Mouse (Mus musculus): ENCODE measurements around the gene Tob2. TPM values are rescaled to one million over a fixed set of nuclear protein-coding genes. Genes with fewer than 3 reads are reported as not detected.

Tob2 gene
- total and polyA plus RNA-seq, 3 experiments = 5.6 to 25.3 (median 22.0) TPM

- peak; percentile 97 for DNase-seq (ENCODE audit: extremely low read depth)
- H3K79me2 ChIP-seq (replicated peaks; ENCODE audit: control insufficient read depth, extremely low read depth, insufficient read depth, poor library complexity, severe bottlenecking) = peaks cover 47% of the 10 kb centered on the region
- no peak; the same call in 1 of the 2 replicates for TF ChIP-seq MAFK (IDR thresholded peaks at IDR 0.05; ENCODE audit: insufficient replicate concordance, low read length)
- no peak for TF ChIP-seq NRF1 (IDR thresholded peaks at IDR 0.05; ENCODE audit: low read depth, low read length)
- TF ChIP-seq RCOR1 (conservative IDR thresholded peaks at IDR 0.05; ENCODE audit: low read depth, low read length) = no peak; the same call in 1 of the 2 replicates
- TF ChIP-seq ELF1 (IDR thresholded peaks at IDR 0.05; ENCODE audit: low read depth, low read length) = peak; percentile 83
- peak; percentile 65; the same call in 1 of the 2 replicates for TF ChIP-seq E2F4 (IDR thresholded peaks at IDR 0.05; ENCODE audit: insufficient replicate concordance, low read depth, low read length)
- no peak; the same call in 1 of the 2 replicates for TF ChIP-seq GABPA (IDR thresholded peaks at IDR 0.05; ENCODE audit: insufficient replicate concordance, low read depth, low read length)
- no peak; the same call in 1 of the 2 replicates for TF ChIP-seq SIN3A (IDR thresholded peaks at IDR 0.05; ENCODE audit: low read length)
- peak; percentile 56 for TF ChIP-seq MAX (IDR thresholded peaks at IDR 0.05; ENCODE audit: low read length)
- TF ChIP-seq IRF4 (IDR thresholded peaks at IDR 0.05; ENCODE audit: low read depth, low read length) = no peak; the same call in 1 of the 2 replicates
- no peak for TF ChIP-seq ZC3H11A (IDR thresholded peaks at IDR 0.05; ENCODE audit: low read depth, low read length)
- peak; percentile 77 for TF ChIP-seq MXI1 (IDR thresholded peaks at IDR 0.05; ENCODE audit: low read depth, low read length)
- TF ChIP-seq JUND (conservative IDR thresholded peaks at IDR 0.05; ENCODE audit: low read depth, low read length) = no peak
- peak; percentile 3; the same call in 1 of the 2 replicates for TF ChIP-seq ZMIZ1 (IDR thresholded peaks at IDR 0.05; ENCODE audit: low read depth, low read length)
- no peak; the same call in 1 of the 2 replicates for TF ChIP-seq MEF2A (IDR thresholded peaks at IDR 0.05; ENCODE audit: borderline replicate concordance, low read depth, low read length)
- TF ChIP-seq POLR2AphosphoS2 (IDR thresholded peaks at IDR 0.05; ENCODE audit: low read depth, low read length) = peak; percentile 63; the same call in 1 of the 2 replicates
- TF ChIP-seq POLR2A (IDR thresholded peaks at IDR 0.05; ENCODE audit: low read depth, low read length) = peak; percentile 69
- TF ChIP-seq ZKSCAN1 (IDR thresholded peaks at IDR 0.05; ENCODE audit: borderline replicate concordance, low read depth, low read length) = no peak
- no peak for TF ChIP-seq EP300 (IDR thresholded peaks at IDR 0.05; ENCODE audit: low read length)
- TF ChIP-seq CTCF (conservative IDR thresholded peaks at IDR 0.05 in 1 of 2, IDR thresholded peaks at IDR 0.05 in 1 of 2; ENCODE audit: low read depth in 2 of 2, low read length in 2 of 2) = no peak
- TF ChIP-seq USF2 (conservative IDR thresholded peaks at IDR 0.05; ENCODE audit: low read depth, low read length) = no peak
- TF ChIP-seq PAX5 (IDR thresholded peaks at IDR 0.05; ENCODE audit: low read length) = no peak
- peak; percentile 100 for TF ChIP-seq CHD2 (IDR thresholded peaks at IDR 0.05; ENCODE audit: low read length)
- no peak for TF ChIP-seq USF1 (IDR thresholded peaks at IDR 0.05; ENCODE audit: low read depth, low read length)
- TF ChIP-seq MYC (IDR thresholded peaks at IDR 0.05; ENCODE audit: low read depth, low read length) = peak; percentile 71; the same call in 1 of the 2 replicates
- 0 out of 2 replicates have a peak, but pooled peaks have one; percentile 22 for TF ChIP-seq ZNF384 (IDR thresholded peaks at IDR 0.05; ENCODE audit: low read depth, low read length)
- TF ChIP-seq TCF12 (IDR thresholded peaks at IDR 0.05; ENCODE audit: low read depth, low read length) = peak; percentile 54
- TF ChIP-seq ETS1 (conservative IDR thresholded peaks at IDR 0.05; ENCODE audit: low read depth, low read length) = no peak
- no peak for TF ChIP-seq SMC3 (IDR thresholded peaks at IDR 0.05; ENCODE audit: low read depth, low read length)
- no peak for TF ChIP-seq RAD21 (IDR thresholded peaks at IDR 0.05; ENCODE audit: low read depth, low read length)
- TF ChIP-seq NELFE (IDR thresholded peaks at IDR 0.05; ENCODE audit: low read depth, low read length) = peak; percentile 80
- no peak; the same call in 1 of the 2 replicates for TF ChIP-seq JUN (IDR thresholded peaks at IDR 0.05; ENCODE audit: insufficient read depth, low read depth, low read length)
- peak; percentile 87 for TF ChIP-seq HCFC1 (IDR thresholded peaks at IDR 0.05; ENCODE audit: low read depth, low read length)
- no peak for TF ChIP-seq TBP (conservative IDR thresholded peaks at IDR 0.05; ENCODE audit: low read depth, low read length)
- no peak for TF ChIP-seq UBTF (IDR thresholded peaks at IDR 0.05; ENCODE audit: low read depth, low read length)
- TF ChIP-seq KAT2A (IDR thresholded peaks at IDR 0.05; ENCODE audit: insufficient replicate concordance, low read length) = peak; percentile 90; the same call in 1 of the 2 replicates
- TF ChIP-seq CHD1 (IDR thresholded peaks at IDR 0.05; ENCODE audit: low read depth, low read length) = peak; percentile 77; the same call in 1 of the 2 replicates
- peak; percentile 18; the same call in 1 of the 2 replicates for TF ChIP-seq BHLHE40 (IDR thresholded peaks at IDR 0.05; ENCODE audit: low read depth, low read length)
- TF ChIP-seq MAZ (IDR thresholded peaks at IDR 0.05; ENCODE audit: low read depth, low read length) = peak; percentile 11; the same call in 1 of the 2 replicates
- dilution Hi-C loops (cut with MboI; ENCODE audit: extremely low pct_ligation_motif_present, extremely low pct_unique_long_range_greater_than_20kb, low sequenced_read_pairs) = no loop called here
- in situ Hi-C loops (cut with MboI; ENCODE audit: low pct_ligation_motif_present, low pct_unique_long_range_greater_than_20kb, low sequenced_read_pairs) = no loop called here
- H3K36me3 ChIP-seq (replicated peaks in 1 of 2; ENCODE audit: control insufficient read depth in 1 of 2, insufficient read depth in 1 of 2, low read length in 1 of 2) = peaks cover 35 to 49% of the 10 kb centered on the region in 2 experiments
- H3K27me3 ChIP-seq (replicated peaks) = no peaks in the 10 kb centered on the region
- peak within 1 kb of the TSS; percentile 89 for H3K27ac ChIP-seq (ENCODE audit: insufficient read depth, low read depth)
- H3K4me3 ChIP-seq (replicated peaks in 1 of 3; ENCODE audit: low read depth in 2 of 3, low read length in 2 of 3, poor library complexity in 1 of 3) = peak within 1 kb of the TSS; percentile 94 to 100 (median 99)
- no peaks in the 10 kb centered on the region for H3K9me3 ChIP-seq (replicated peaks; ENCODE audit: low read length)
- peaks cover 8 to 60% of the 10 kb centered on the region in 2 experiments; a peak in 3 of 4 replicates for H3K4me1 ChIP-seq (ENCODE audit: control insufficient read depth in 1 of 2, insufficient read depth in 2 of 2)
- H3K4me2 ChIP-seq (ENCODE audit: insufficient read depth, low read depth, poor library complexity, severe bottlenecking) = peak within 1 kb of the TSS; percentile 98
- peak within 1 kb of the TSS; percentile 87 for H3K9ac ChIP-seq (ENCODE audit: insufficient read depth, low read depth)
Observed at GRCm38 (mm10) chr15:81871604-81872261, 13.1 kb upstream of the Tob2 start, which contains the start of gene Phf5a. TSS of gene Phf5a (minus strand) at chr15:81871911.

Data from CH12.LX (cell line).